Mouse (Mus musculus) limb, embryonic 11.5 days (tissue): ENCODE data around the gene Ang5. TPM values are rescaled to one million over a fixed set of nuclear protein-coding genes. Genes with fewer than 3 reads are reported as not detected.
"Not testable (repeated sequence)": the region's sequence is repeated elsewhere in the genome, so short reads cannot be mapped to it uniquely, and the experiment has no call there.

ENCODE experiments used
- ATAC-seq: fragments of 200-750 bp; cut with Nextera tagmentation; 2 replicates; pipeline ENCODE4 v1.8.0; 2017; ENCODE audit warnings: low read depth; ENCODE audit not compliant: insufficient number of reproducible peaks, low FRiP score, low TSS enrichment
- DNase-seq: peaks from one replicate; pipeline ENCODE4 v3.0.0-alpha.2; 2015; ENCODE audit warnings: low spot score
- H3K27ac ChIP-seq: fragments of 300-500 bp; sonication (generic); replicated peaks from 2 replicates; pipeline ENCODE4 v1.5.1; 2014; ENCODE audit warnings: low read depth, mild to moderate bottlenecking, low read length
- H3K27me3 ChIP-seq: fragments of 300-500 bp; sonication (generic); 2 replicates; pipeline ENCODE4 v1.6.1; 2014; ENCODE audit warnings: mild to moderate bottlenecking, low read length, mixed read lengths; ENCODE audit not compliant: control insufficient read depth, insufficient read depth
- H3K36me3 ChIP-seq: fragments of 300-500 bp; sonication (generic); 2 replicates; pipeline ENCODE4 v1.6.1; 2014; ENCODE audit warnings: mild to moderate bottlenecking, low read length, moderate library complexity, mixed read lengths; ENCODE audit not compliant: control insufficient read depth, insufficient read depth
- H3K4me1 ChIP-seq: fragments of 300-500 bp; sonication (generic); 2 replicates; pipeline ENCODE4 v1.6.1; 2014; ENCODE audit warnings: low read length, mixed read lengths; ENCODE audit not compliant: control insufficient read depth, insufficient read depth
- H3K4me2 ChIP-seq: fragments of 300-500 bp; sonication (generic); 2 replicates; pipeline ENCODE4 v1.6.1; 2014; ENCODE audit warnings: low read depth, mild to moderate bottlenecking, moderate library complexity; ENCODE audit not compliant: severe bottlenecking
- H3K4me3 ChIP-seq: fragments of 300-500 bp; sonication (generic); 2 replicates; pipeline ENCODE4 v1.5.1; 2014; ENCODE audit warnings: low read depth, low read length
- H3K9ac ChIP-seq: fragments of 300-500 bp; sonication (generic); 2 replicates; pipeline ENCODE4 v1.6.1; 2014; ENCODE audit warnings: mild to moderate bottlenecking, low read length
- H3K9me3 ChIP-seq: fragments of 300-500 bp; sonication (generic); 2 replicates; pipeline ENCODE4 v1.6.1; 2016; ENCODE audit warnings: low read length; ENCODE audit not compliant: control insufficient read depth
- WGBS: fragments of 180-500 bp; shearing (Covaris S2); extraction: QIAGEN DNeasy Blood & Tissue Kit; methylation state at CpG from one replicate; pipeline ENCODE4 v1.1.7; 2014; 5-methylcytosine and 5-hydroxymethylcytosine counted together
- polyA plus RNA-seq: library from polyadenylated mRNA; unstranded; fragments of >200 nt; fragmentation: Nextera tagmentation; extraction: Ambion mirVana; gene quantifications from 2 replicates; pipeline ENCODE4 v1.2.1, GENCODE M21; 2014

The Ang5 gene
- polyA plus RNA-seq: not detected in 2 replicates

DNA sequence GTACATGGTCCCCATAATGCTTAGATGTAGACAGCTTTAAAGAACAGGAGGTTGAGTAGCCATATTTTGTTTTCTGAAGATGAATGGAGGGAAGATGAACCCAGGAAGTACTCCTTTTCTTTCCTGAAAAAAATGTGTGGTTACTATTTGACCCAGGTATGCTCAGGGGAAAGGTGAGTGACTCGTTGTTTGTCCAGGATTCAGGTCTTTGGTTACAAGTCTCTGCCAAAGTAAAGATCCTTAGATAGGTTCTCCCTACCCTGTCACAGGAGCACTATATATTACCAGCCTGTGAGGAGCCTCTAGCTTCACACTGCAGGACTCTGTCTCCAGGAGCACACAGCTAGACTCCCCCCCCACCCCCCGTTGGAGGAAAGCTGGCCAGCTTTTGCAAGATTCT is at the start of gene Ang5:
TSS of gene Ang5 (plus strand) at position 301 of the 400 bp plus-strand sequence.
- H3K4me3 ChIP-seq, H3K9ac ChIP-seq, H3K27me3 ChIP-seq, H3K36me3 ChIP-seq, DNase-seq, H3K27ac ChIP-seq, H3K9me3 ChIP-seq, H3K4me1 ChIP-seq, ATAC-seq, H3K4me2 ChIP-seq: not testable (repeated sequence)
- WGBS: no CpG with 5 or more reads among the region's 2 CpGs

DNA sequence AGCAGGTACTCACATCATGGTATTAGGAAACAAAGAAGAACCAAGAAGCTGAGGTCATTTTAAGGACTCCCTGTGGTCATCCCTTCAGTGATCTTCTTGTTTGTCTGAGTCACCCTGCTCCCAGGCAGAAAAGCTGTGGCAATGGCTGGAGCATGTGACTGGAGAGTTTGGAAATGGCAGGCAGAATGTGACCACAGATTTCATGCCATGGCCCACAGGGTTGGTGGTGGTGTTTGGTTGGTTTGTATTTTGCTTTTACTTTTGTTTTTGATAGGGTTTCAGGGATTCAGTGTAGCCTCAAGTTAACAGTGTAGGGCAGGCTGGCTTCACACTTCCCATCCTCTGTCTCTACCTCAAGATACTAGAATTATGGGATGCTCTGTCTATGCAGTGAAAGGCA is 38.7 kb upstream of the Ang5 start:
- H3K4me2 ChIP-seq, H3K9me3 ChIP-seq, DNase-seq, H3K27me3 ChIP-seq, H3K4me3 ChIP-seq, H3K4me1 ChIP-seq, ATAC-seq, H3K9ac ChIP-seq, H3K27ac ChIP-seq, H3K36me3 ChIP-seq: not testable (repeated sequence)

DNA sequence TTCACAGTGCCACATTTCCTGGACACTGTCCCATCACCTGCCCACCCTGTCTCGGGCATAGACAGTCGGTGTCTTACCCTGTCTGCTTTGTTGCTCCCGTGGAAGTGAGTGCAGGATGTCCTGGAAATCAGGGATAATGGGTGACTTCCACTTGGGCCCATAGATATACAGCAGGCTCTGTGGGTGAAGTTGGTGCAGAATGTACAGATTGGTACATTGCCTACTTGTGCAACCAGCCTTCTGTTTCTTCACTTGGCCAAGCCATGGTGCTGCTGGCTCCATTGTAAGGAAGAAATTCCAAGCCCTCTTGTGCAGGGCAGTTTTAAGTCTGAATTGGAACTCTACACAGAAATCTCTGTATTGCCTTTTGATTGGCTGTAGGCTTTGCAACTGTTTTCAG is 33.4 kb upstream of the Ang5 start, which contains the start of gene Ear10:
TSS of gene Ear10 (minus strand) at position 101 of the 400 bp plus-strand sequence.
- not testable (repeated sequence) for ATAC-seq, H3K27ac ChIP-seq, H3K36me3 ChIP-seq, H3K4me1 ChIP-seq, H3K9ac ChIP-seq, H3K9me3 ChIP-seq, H3K4me2 ChIP-seq, H3K4me3 ChIP-seq, DNase-seq, H3K27me3 ChIP-seq
- 85% methylated on average over 3 of the region's 3 CpGs for WGBS

DNA sequence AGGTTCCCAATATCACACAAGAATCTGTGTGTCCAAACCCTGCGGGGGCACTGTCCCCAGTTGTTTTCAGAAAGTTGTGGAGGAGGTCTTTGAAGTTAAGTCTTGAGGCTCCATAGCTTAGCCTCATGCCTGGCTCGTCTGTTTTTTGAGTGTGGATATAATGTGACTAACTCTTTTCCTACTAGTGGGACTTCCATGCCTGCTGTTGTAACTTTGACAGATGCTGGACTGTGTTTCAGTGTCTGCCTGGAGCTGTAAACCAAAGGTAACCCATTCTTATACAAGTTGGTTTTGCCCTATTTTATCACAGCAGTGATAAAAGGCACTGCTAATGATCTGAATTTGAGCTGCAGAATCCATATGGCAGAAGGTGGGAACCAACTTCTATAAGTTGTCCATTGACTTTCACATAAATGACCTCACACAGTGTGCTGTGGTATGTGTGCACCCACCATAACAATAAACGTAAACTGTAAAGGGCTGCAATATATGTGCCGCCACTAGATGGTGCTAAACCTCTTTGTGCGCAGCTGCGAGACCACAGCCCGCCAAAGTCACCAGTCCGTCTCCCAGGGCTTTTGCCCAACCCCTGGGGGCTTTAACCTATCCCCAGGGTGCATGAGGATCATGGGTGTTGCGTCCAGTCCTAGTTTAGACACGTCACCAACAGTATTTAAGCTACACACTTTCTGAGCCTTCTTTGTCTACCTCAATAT is 32.0 kb upstream of the Ang5 start, which contains the start of gene Gm8113:
TSS of gene Gm8113 (plus strand) at position 703 of the 716 bp plus-strand sequence.
- Histone ChIP-seq H3K9ac (peak within 1 kb of the TSS; percentile 66), H3K4me3 (peak within 1 kb of the TSS; percentile 30), H3K4me2 (peak within 1 kb of the TSS; percentile 22; the same call in 1 of the 2 replicates), H3K27ac (peak within 1 kb of the TSS; percentile 51; the same call in 1 of the 2 replicates)
- ATAC-seq (peak; percentile 97), DNase-seq (peak; percentile 92)
- not testable (repeated sequence) for H3K27me3 ChIP-seq, H3K36me3 ChIP-seq, H3K4me1 ChIP-seq, H3K9me3 ChIP-seq
- WGBS: 10% methylated on average over 10 of the region's 10 CpGs

DNA sequence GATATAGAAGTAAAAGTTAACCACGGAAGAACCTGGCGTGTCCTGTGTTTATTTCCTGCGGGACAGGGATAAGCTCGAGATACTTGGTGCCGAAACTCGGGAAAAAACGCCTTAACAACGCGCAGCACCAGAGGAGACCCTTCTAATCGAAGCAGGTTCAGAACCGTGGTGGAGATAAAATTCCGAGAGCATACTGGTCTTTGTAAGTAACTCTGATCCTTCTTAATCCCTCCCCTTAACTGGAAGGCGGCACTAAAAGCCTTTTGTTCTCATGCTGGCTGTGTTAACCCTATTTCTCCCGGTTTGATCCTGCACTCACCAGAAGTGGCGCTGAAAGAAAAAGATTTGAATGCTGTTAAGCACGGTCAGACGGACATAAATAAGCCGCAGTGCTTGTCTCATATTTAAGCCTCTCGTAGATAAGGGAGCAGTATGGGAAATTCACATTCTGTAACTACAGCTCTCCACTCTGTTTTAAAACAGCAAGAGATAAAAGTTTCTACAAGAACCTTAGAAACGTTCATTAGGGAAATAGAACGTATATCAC is 31.4 kb upstream of the Ang5 start:
- 6% methylated on average over 21 of the region's 21 CpGs for WGBS
- not testable (repeated sequence) for H3K9me3 ChIP-seq, H3K27me3 ChIP-seq, H3K36me3 ChIP-seq, H3K4me1 ChIP-seq
- Histone ChIP-seq H3K27ac (peak overlapping the region; percentile 51; the same call in 1 of the 2 replicates), H3K9ac (peak overlapping the region; percentile 66), H3K4me3 (peak overlapping the region; percentile 30), H3K4me2 (peak overlapping the region; percentile 22; the same call in 1 of the 2 replicates)
- ATAC-seq (peak; percentile 79; the same call in 1 of the 2 replicates), DNase-seq (peak; percentile 68)

DNA sequence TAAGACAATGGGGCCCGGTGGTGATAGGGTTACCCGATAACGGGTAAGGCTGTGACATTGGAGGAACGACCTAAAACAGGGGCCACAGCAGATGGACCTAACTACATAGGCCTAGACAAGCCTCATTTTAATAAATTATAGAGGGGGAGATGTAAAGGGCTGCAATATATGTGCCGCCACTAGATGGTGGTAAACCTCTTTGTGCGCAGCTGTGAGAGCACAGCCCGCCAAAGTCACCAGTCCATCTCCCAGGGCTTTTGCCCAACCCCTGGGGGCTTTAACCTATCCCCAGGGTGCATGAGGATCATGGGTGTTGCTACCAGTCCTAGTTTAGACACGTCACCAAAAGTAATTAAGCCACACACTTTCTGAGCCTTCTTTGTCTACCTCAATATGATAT is 23.9 kb upstream of the Ang5 start:
- not testable (repeated sequence) for H3K4me1 ChIP-seq, H3K4me3 ChIP-seq, H3K27me3 ChIP-seq, H3K9ac ChIP-seq, ATAC-seq, H3K27ac ChIP-seq, H3K36me3 ChIP-seq, H3K4me2 ChIP-seq, H3K9me3 ChIP-seq
- WGBS: 22% methylated on average over 8 of the region's 8 CpGs
- DNase-seq: peak; percentile 63

DNA sequence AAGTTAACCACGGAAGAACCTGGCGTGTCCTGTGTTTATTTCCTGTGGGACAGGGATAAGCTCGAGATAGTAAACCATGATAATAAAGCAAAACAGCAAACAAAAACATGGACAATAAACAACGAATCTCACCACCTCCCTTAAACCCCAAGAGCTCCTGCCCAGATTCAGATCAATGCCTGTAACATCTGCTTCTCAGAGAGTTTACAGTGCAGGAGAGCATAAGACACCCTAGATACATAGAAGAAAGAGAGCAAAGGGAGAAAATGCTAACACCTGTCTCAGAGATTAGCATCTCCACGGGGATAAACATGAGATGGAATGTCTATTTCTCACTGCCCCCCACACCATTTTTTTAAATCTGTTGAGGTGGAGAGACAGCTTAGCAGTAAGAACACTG is 23.5 kb upstream of the Ang5 start:
- not testable (repeated sequence) for H3K4me3 ChIP-seq

DNA sequence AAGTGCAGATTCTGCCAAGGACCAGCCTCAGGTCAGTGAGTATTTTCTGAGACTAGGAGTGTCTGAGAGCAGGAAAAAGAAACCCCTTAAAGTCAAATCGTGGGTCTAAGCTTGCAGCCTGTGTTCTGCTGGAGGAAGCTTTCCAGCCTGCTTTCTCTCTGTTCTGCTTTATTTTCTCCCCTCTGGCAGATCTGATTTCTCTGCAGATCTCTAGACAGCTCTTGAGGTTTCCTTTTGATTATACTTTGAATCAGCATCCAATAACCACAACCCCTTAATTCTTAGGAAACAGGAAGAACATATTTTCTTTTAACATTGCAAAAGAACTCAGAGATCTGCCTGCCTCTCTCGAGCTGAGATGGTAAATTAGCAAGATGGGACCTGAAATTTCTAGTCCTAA is 3.5 kb upstream of the Ang5 start:
- WGBS: 50% methylated on average over 2 of the region's 2 CpGs

More for the DNA sequence above, 23.5 kb upstream of the Ang5 start:
- H3K9ac ChIP-seq, H3K36me3 ChIP-seq, ATAC-seq, DNase-seq, H3K9me3 ChIP-seq, H3K4me2 ChIP-seq, H3K27ac ChIP-seq, H3K27me3 ChIP-seq, H3K4me1 ChIP-seq: not testable (repeated sequence)
- WGBS: 51% methylated on average over 5 of the region's 5 CpGs

More for the DNA sequence above, 3.5 kb upstream of the Ang5 start:
- ATAC-seq, H3K4me2 ChIP-seq, H3K27me3 ChIP-seq, H3K9ac ChIP-seq, H3K4me3 ChIP-seq, H3K4me1 ChIP-seq, DNase-seq, H3K27ac ChIP-seq, H3K36me3 ChIP-seq, H3K9me3 ChIP-seq: not testable (repeated sequence)
